Mouse (Mus musculus) forebrain, embryonic 11.5 days (tissue): Measurements from ENCODE around the gene Wdr4. TPM values are rescaled to one million over a fixed set of nuclear protein-coding genes. Genes with fewer than 3 reads are reported as not detected.

Experiments used
- ATAC-seq: fragments of 200-750 bp; cut with Nextera tagmentation; replicated peaks from 2 replicates; pipeline ENCODE4 v1.8.0; 2017; ENCODE audit warnings: moderate TSS enrichment; ENCODE audit not compliant: low FRiP score
- DNase-seq: peaks from one replicate; pipeline ENCODE4 v3.0.0-alpha.2; 2017; ENCODE audit warnings: low spot score
- H3K27ac ChIP-seq: fragments of 300-500 bp; sonication (generic); 2 replicates; pipeline ENCODE4 v1.5.1; 2014; ENCODE audit warnings: low read depth, low read length
- H3K27me3 ChIP-seq: fragments of 300-500 bp; sonication (generic); 2 replicates; pipeline ENCODE4 v1.6.1; 2014; ENCODE audit warnings: mild to moderate bottlenecking, low read length, mixed read lengths; ENCODE audit not compliant: control insufficient read depth, insufficient read depth
- H3K36me3 ChIP-seq: fragments of 300-500 bp; sonication (generic); 2 replicates; pipeline ENCODE4 v1.6.1; 2014; ENCODE audit warnings: mild to moderate bottlenecking, low read length, moderate library complexity, mixed read lengths; ENCODE audit not compliant: control insufficient read depth, insufficient read depth
- H3K4me1 ChIP-seq: fragments of 300-500 bp; sonication (generic); replicated peaks from 2 replicates; pipeline ENCODE4 v1.6.1; 2014; ENCODE audit warnings: low read length, mixed read lengths; ENCODE audit not compliant: control insufficient read depth, insufficient read depth
- H3K4me2 ChIP-seq: fragments of 300-500 bp; sonication (generic); 2 replicates; pipeline ENCODE4 v1.6.1; 2014; ENCODE audit warnings: low read depth, mild to moderate bottlenecking, low read length, moderate library complexity, mixed read lengths; ENCODE audit not compliant: severe bottlenecking
- H3K4me3 ChIP-seq: fragments of 300-500 bp; sonication (generic); 2 replicates; pipeline ENCODE4 v1.5.1; 2014; ENCODE audit warnings: low read depth, low read length
- H3K9ac ChIP-seq: fragments of 300-500 bp; sonication (generic); 2 replicates; pipeline ENCODE4 v1.6.1; 2014; ENCODE audit warnings: low read length
- H3K9me3 ChIP-seq: fragments of 300-500 bp; sonication (generic); 2 replicates; pipeline ENCODE4 v1.6.1; 2016; ENCODE audit warnings: low read length, mixed read lengths; ENCODE audit not compliant: control insufficient read depth
- WGBS: fragments of 180-500 bp; shearing (Covaris S2); extraction: QIAGEN DNeasy Blood & Tissue Kit; methylation state at CpG from one replicate; pipeline ENCODE4 v1.1.7; 2014; 5-methylcytosine and 5-hydroxymethylcytosine counted together
- polyA plus RNA-seq: library from polyadenylated mRNA; unstranded; fragments of >200 nt; fragmentation: Nextera tagmentation; extraction: Ambion mirVana; gene quantifications from 2 replicates; pipeline ENCODE4 v1.2.1, GENCODE M21; 2014

Wdr4 gene
- polyA plus RNA-seq, 1 experiment from 2014 or later = 48.9 TPM

DNA sequence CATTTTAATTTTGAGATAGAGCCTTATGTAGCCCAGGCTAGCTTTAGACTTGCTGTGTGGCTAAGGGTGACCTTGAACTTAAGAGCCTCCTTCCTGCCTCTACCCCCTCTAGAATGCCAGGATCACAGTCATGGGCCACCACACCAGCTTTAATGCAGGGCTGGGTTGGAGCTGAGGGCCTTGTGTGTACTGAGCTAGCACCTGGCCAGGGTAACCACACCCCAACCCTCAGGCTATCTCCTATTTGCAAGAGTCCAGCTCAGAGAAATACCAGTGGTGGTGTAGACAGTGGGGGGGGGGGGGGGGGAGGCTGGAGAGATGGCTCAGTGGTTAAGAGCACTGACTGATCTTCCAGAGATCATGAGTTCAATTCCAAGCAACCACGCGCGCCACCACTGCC lies 6.0 kb upstream of the Wdr4 start:
- Histone ChIP-seq H3K27ac (no peak overlapping the region), H3K4me1 (no peaks in the 10 kb centered on the region; the same call in 1 of the 2 replicates), H3K9ac (no peak overlapping the region), H3K4me3 (no peak overlapping the region), H3K9me3 (no peaks in the 10 kb centered on the region), H3K27me3 (no peaks in the 10 kb centered on the region), H3K4me2 (no peak overlapping the region), H3K36me3 (peaks cover 3% of the 10 kb centered on the region; the same call in 1 of the 2 replicates)
- 100% methylated on average over 3 of the region's 3 CpGs for WGBS
- ATAC-seq (no peak), DNase-seq (no peak)

DNA sequence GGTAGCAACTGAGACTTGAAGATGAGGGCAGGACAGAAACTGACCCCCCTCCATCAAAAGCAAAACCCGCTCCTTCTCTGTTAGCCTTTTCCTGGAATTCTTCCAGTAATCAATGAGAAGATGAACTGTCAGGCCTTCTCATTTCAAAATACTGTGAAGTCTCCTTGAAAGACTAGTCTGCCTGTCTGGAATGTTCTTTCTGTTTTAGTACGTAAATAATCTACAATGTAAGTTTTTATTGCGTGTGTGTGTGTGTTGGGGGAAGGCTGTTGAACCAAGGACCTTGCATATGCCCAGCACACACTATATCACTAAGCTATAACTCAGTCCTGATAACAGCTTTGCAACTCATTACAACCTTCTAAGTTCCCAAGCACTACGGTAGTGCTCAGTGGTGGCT lies 5.3 kb upstream of the Wdr4 start:
- Histone ChIP-seq H3K27me3 (no peaks in the 10 kb centered on the region), H3K4me3 (no peak overlapping the region), H3K4me1 (no peaks in the 10 kb centered on the region; the same call in 1 of the 2 replicates), H3K36me3 (peaks cover 3% of the 10 kb centered on the region; the same call in 1 of the 2 replicates), H3K9ac (no peak overlapping the region), H3K27ac (no peak overlapping the region), H3K4me2 (no peak overlapping the region), H3K9me3 (no peaks in the 10 kb centered on the region)
- WGBS = 97% methylated on average over 4 of the region's 4 CpGs
- DNase-seq (no peak), ATAC-seq (no peak)

- WGBS = 93% methylated on average over 6 of the region's 6 CpGs
- no peaks in the 10 kb centered on the region; the same call in 1 of the 2 replicates for H3K36me3 ChIP-seq
- H3K4me1 ChIP-seq = no peaks in the 10 kb centered on the region; the same call in 1 of the 2 replicates
- no peak overlapping the region for H3K27ac ChIP-seq
- H3K4me3 ChIP-seq = no peak overlapping the region
- H3K9ac ChIP-seq = no peak overlapping the region
- ATAC-seq = no peak
- no peak overlapping the region for H3K4me2 ChIP-seq
- H3K9me3 ChIP-seq = no peaks in the 10 kb centered on the region
- no peaks in the 10 kb centered on the region for H3K27me3 ChIP-seq
- DNase-seq = no peak
Observed at GRCm38 (mm10) chr17:31521948-31522347, 2.2 kb upstream of the Wdr4 start.

GRCm38 (mm10) chr17:31520895-31521294 lies 1.1 kb upstream of the Wdr4 start:
- WGBS = 19% methylated on average over 3 of the region's 3 CpGs
- Histone ChIP-seq H3K27me3 (no peaks in the 10 kb centered on the region), H3K9me3 (no peaks in the 10 kb centered on the region), H3K4me2 (peak overlapping the region; percentile 55), H3K27ac (no peak overlapping the region), H3K4me3 (peak overlapping the region; percentile 73), H3K4me1 (no peaks in the 10 kb centered on the region; the same call in 1 of the 2 replicates), H3K9ac (peak overlapping the region; percentile 14; the same call in 1 of the 2 replicates), H3K36me3 (no peaks in the 10 kb centered on the region; the same call in 1 of the 2 replicates)
- ATAC-seq (no peak), DNase-seq (peak; percentile 64)

DNA sequence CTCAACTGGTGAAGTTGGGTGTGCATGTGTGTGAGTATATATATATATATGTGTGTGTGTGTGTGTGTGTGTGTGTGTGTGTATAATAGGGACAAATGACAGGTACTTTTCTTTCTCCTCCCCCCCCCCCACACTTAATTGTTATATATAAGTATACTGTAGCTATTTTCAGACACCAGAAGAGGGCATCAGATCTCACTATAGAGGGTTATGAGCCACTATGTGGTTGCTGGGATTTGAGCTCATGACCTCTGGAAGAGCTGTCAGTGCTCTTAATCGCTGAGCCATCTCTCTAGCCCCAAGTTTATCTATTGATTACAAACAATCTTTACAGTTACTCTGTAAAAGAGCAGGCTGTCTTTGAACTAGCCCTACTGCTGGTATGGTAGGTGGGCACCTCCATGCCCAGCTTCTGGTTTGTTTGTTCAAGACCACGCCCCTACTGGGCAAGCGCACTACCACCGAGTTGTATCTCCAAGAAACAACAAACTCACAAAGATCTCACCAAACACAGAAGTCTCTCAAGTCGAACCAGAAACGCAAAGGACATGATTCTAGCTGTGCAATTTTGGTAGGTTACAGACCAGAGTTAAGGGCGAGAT lies 335 bp downstream of the Wdr4 start:
- DNase-seq (no peak), ATAC-seq (peak; percentile 69)
- H3K36me3 ChIP-seq = no peaks in the 10 kb centered on the region; the same call in 1 of the 2 replicates
- peak overlapping the region; percentile 55 for H3K4me2 ChIP-seq
- no peaks in the 10 kb centered on the region for H3K9me3 ChIP-seq
- H3K4me3 ChIP-seq = peak overlapping the region; percentile 73
- 0 out of 2 replicates have a peak overlapping the region, but pooled peaks have one; percentile 65 for H3K9ac ChIP-seq
- H3K27ac ChIP-seq = no peak overlapping the region
- 4% methylated on average over 7 of the region's 7 CpGs for WGBS
- H3K4me1 ChIP-seq = no peaks in the 10 kb centered on the region; the same call in 1 of the 2 replicates
- no peaks in the 10 kb centered on the region for H3K27me3 ChIP-seq

GRCm38 (mm10) chr17:31514696-31515095 lies 5.1 kb downstream of the Wdr4 start:
- Histone ChIP-seq H3K9ac (no peak overlapping the region), H3K4me3 (no peak overlapping the region), H3K27me3 (no peaks in the 10 kb centered on the region), H3K4me2 (no peak overlapping the region), H3K36me3 (no peaks in the 10 kb centered on the region), H3K9me3 (no peaks in the 10 kb centered on the region), H3K4me1 (peaks cover 3% of the 10 kb centered on the region; the same call in 1 of the 2 replicates), H3K27ac (no peak overlapping the region)
- DNase-seq (no peak), ATAC-seq (no peak)
- 68% methylated on average over 1 of the region's 1 CpGs for WGBS

DNA sequence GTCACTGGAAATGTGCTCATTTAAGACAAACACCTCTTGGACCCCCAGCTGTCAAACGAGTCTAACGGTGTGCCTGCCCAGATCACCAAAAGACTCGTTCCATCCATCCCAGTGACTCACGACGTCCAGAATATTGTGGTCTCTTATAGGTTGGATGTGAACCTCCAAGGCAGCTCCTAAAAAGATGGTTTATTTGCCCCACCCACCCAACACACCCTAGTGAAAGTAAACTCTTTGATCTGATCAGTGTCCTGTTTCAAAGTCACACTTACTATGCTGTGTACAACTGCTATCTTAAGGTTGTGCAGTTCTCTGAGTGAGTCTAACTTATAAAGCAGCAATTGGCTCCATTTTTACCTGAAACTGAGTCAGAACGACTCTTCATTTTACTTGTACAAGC lies 7.2 kb downstream of the Wdr4 start:
- Histone ChIP-seq H3K27me3 (no peaks in the 10 kb centered on the region), H3K9ac (peak overlapping the region; percentile 83), H3K4me3 (peak overlapping the region; percentile 71), H3K9me3 (no peaks in the 10 kb centered on the region), H3K36me3 (peaks cover 4% of the 10 kb centered on the region; the same call in 1 of the 2 replicates), H3K27ac (0 out of 2 replicates have a peak overlapping the region, but pooled peaks have one; percentile 37), H3K4me2 (peak overlapping the region; percentile 48), H3K4me1 (peaks cover 3% of the 10 kb centered on the region; the same call in 1 of the 2 replicates)
- peak; percentile 35 for ATAC-seq
- DNase-seq = no peak
- 28% methylated on average over 6 of the region's 6 CpGs for WGBS

GRCm38 (mm10) chr17:31511792-31512495 lies 7.8 kb downstream of the Wdr4 start:
- Histone ChIP-seq H3K4me3 (peak overlapping the region; percentile 71), H3K9me3 (no peaks in the 10 kb centered on the region), H3K36me3 (peaks cover 4% of the 10 kb centered on the region; the same call in 1 of the 2 replicates), H3K9ac (peak overlapping the region; percentile 83), H3K4me2 (peak overlapping the region; percentile 48), H3K4me1 (peaks cover 3% of the 10 kb centered on the region; the same call in 1 of the 2 replicates), H3K27ac (peak overlapping the region; percentile 74; the same call in 1 of the 2 replicates), H3K27me3 (no peaks in the 10 kb centered on the region)
- peak; percentile 94 for DNase-seq
- WGBS = under 1% methylated on average over 55 of the region's 56 CpGs
- peak; percentile 97 for ATAC-seq
